Mouse (Mus musculus) forebrain, embryonic 14.5 days (tissue): ENCODE measurements at regions not wholly inside any gene's neighbourhood (a gene's known extent, or its start where the extent isn't known, plus 50 kb on each side); places are given as distances from the start of the nearest gene placed in this dataset.

ENCODE experiments used
- ATAC-seq: fragments of 200-750 bp; cut with Nextera tagmentation; 2 replicates; pipeline ENCODE4 v1.8.0; 2017; ENCODE audit warnings: mild to moderate bottlenecking, moderate library complexity
- DNase-seq: peaks from one replicate; pipeline ENCODE4 v3.0.0-alpha.2; 2015; ENCODE audit warnings: low spot score
- H3K27ac ChIP-seq: fragments of 300-500 bp; sonication (generic); 2 replicates; pipeline ENCODE4 v1.5.1; 2014; ENCODE audit warnings: low read depth, mild to moderate bottlenecking, control low read depth, low read length, moderate library complexity
- H3K27me3 ChIP-seq: fragments of 300-500 bp; sonication (generic); replicated peaks from 2 replicates; pipeline ENCODE4 v1.6.1; 2014; ENCODE audit warnings: low read length, control low read depth, mixed read lengths; ENCODE audit not compliant: control insufficient read depth, insufficient read depth
- H3K36me3 ChIP-seq: fragments of 300-500 bp; sonication (generic); 2 replicates; pipeline ENCODE4 v1.6.1; 2014; ENCODE audit warnings: low read length, control low read depth; ENCODE audit not compliant: control insufficient read depth, insufficient read depth
- H3K4me1 ChIP-seq: fragments of 300-500 bp; sonication (generic); 2 replicates; pipeline ENCODE4 v1.6.1; 2014; ENCODE audit warnings: antibody characterized with exemption, low read length, control low read depth; ENCODE audit not compliant: control insufficient read depth, insufficient read depth
- H3K4me2 ChIP-seq: fragments of 300-500 bp; sonication (generic); 2 replicates; pipeline ENCODE4 v1.6.1; 2014; ENCODE audit warnings: mild to moderate bottlenecking, control low read depth, low read length
- H3K4me3 ChIP-seq: fragments of 300-500 bp; sonication (generic); 2 replicates; pipeline ENCODE4 v1.5.1; 2014; ENCODE audit warnings: low read depth, low read length, control low read depth
- H3K9ac ChIP-seq: fragments of 300-500 bp; sonication (generic); 2 replicates; pipeline ENCODE4 v1.6.1; 2014; ENCODE audit warnings: mild to moderate bottlenecking, low read length, control low read depth, moderate library complexity
- H3K9me3 ChIP-seq: fragments of 300-500 bp; sonication (generic); replicated peaks from 2 replicates; pipeline ENCODE4 v1.6.1; 2016; ENCODE audit warnings: low read length, control low read depth, mixed read lengths; ENCODE audit not compliant: control insufficient read depth
- WGBS: fragments of 180-500 bp; shearing (Covaris S2); extraction: QIAGEN DNeasy Blood & Tissue Kit; methylation state at CpG from one replicate; pipeline ENCODE4 v1.1.7; 2014; 5-methylcytosine and 5-hydroxymethylcytosine counted together

DNA sequence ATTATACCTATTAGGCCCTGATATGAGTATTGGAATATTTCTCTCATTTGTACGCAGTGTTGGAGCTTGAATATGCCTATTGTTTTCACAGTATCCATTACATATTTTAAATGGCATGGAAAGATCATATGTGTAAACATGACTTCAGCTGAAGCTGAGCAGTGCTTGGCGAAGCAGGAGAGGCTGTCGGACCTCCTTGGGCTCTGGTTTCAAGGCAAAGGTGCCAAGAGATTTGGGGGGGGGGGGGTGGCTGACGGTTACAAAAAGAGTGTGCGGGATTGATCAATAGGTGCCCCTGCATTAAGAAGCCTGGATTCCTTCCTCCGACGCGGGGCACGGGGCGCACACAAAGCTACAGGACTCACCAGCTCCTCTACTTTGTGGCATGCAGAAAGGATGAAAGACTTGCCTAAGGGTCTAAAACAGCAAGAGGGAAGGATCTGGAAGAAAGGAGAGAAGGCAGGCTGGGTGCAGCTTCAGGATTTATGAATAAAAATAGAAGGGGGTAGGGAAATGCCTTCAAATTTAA lies 2381.9 kb upstream of the Gm7489 start:
- Histone ChIP-seq H3K4me2 (peak overlapping the region; percentile 43), H3K27ac (no peak overlapping the region), H3K9me3 (no peaks in the 10 kb centered on the region), H3K27me3 (no peaks in the 10 kb centered on the region), H3K4me1 (peaks cover 6% of the 10 kb centered on the region; the same call in 1 of the 2 replicates), H3K4me3 (0 out of 2 replicates have a peak overlapping the region, but pooled peaks have one; percentile 6), H3K9ac (peak overlapping the region; percentile 25; the same call in 1 of the 2 replicates), H3K36me3 (no peaks in the 10 kb centered on the region)
- WGBS = 17% methylated on average over 10 of the region's 10 CpGs
- ATAC-seq (peak; percentile 52; the same call in 1 of the 2 replicates), DNase-seq (peak; percentile 20)

DNA sequence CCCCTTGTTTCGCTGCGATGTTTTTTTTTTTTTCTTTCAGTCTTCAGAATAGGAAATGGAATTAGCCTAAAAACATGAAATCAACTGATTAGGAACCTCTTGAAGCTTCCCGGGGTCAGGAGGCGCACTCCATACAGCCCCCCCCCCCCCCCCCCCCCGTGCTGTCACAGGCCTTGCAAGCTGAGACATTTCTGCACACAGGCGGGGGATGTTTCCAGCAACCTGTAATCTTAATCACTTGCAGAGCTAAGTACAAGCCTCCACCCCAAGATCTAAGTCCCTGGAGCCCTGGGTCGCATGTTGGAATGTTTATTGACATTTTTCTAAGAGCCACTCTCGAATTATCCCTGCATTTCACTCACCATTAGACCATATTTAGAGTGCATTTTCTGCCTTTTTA lies 2381.4 kb upstream of the Gm7489 start:
- DNase-seq (peak; percentile 34), ATAC-seq (no peak)
- Histone ChIP-seq H3K9ac (peak overlapping the region; percentile 32; the same call in 1 of the 2 replicates), H3K4me3 (0 out of 2 replicates have a peak overlapping the region, but pooled peaks have one; percentile 6), H3K27ac (no peak overlapping the region), H3K27me3 (no peaks in the 10 kb centered on the region), H3K4me1 (peaks cover 6% of the 10 kb centered on the region; the same call in 1 of the 2 replicates), H3K36me3 (no peaks in the 10 kb centered on the region), H3K9me3 (no peaks in the 10 kb centered on the region), H3K4me2 (peak overlapping the region; percentile 43)
- WGBS = 13% methylated on average over 8 of the region's 8 CpGs

DNA sequence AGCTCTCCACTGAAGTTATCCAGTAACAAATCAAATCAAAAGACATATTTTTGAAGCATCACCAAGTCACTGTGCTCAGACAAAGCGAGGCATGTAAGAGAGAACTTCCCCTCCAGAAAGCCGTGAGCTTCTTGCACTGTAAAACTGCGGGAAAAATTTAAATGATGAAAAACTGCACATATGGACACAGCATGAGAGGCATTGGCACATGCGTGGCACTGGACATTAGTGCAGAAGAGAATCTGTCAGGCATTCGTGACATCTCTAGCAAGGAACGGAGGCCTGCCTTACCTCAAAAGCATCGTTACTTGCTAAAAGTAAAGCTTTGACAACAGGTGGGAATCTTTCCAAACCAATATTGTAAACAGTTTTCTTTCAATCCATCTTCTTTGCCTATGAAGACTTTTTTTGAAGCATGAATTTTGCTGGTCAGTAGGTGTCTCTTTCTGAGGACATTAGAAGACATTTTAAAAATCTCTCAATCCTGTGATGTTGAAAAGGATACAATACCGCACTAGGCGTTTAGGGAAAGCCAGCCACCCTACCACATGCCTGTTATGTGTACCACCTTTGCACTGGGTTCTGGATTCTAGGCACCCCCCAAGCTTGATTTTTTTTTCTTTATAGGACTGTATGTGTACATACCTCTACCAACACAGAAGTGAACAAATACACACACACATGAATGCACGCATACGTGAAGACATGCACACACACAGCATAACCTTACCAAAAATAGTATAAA lies 2380.5 kb upstream of the Gm7489 start:
- Histone ChIP-seq H3K4me3 (no peak overlapping the region), H3K36me3 (no peaks in the 10 kb centered on the region), H3K4me1 (peaks cover 6% of the 10 kb centered on the region; the same call in 1 of the 2 replicates), H3K9me3 (no peaks in the 10 kb centered on the region), H3K4me2 (no peak overlapping the region), H3K9ac (no peak overlapping the region), H3K27me3 (no peaks in the 10 kb centered on the region), H3K27ac (no peak overlapping the region)
- 81% methylated on average over 11 of the region's 11 CpGs for WGBS
- DNase-seq (no peak), ATAC-seq (no peak)

DNA sequence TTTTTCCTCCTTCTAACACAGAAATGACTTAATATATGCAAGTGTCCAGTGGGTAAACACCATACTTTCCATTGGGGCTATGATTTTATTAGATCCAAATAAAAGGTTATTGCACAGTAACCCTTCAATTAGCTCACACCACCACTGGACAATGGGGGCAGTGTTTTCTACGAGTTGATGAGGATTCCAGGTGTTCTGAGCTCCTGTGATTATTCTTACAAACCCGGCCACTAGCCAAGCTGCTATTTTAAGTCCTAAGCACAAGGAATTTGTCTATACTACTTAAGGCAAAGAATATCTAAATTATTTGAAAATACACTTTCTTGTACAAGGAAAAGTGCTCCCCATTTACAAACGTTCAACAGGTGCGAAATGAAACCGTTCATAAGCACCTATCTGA lies 2379.9 kb upstream of the Gm7489 start:
- no peaks in the 10 kb centered on the region for H3K9me3 ChIP-seq
- H3K9ac ChIP-seq = no peak overlapping the region
- WGBS = 78% methylated on average over 5 of the region's 5 CpGs
- ATAC-seq = no peak
- no peaks in the 10 kb centered on the region for H3K36me3 ChIP-seq
- no peak for DNase-seq
- no peaks in the 10 kb centered on the region for H3K27me3 ChIP-seq
- H3K4me1 ChIP-seq = peaks cover 6% of the 10 kb centered on the region; the same call in 1 of the 2 replicates
- no peak overlapping the region for H3K4me2 ChIP-seq
- H3K4me3 ChIP-seq = no peak overlapping the region
- no peak overlapping the region for H3K27ac ChIP-seq

DNA sequence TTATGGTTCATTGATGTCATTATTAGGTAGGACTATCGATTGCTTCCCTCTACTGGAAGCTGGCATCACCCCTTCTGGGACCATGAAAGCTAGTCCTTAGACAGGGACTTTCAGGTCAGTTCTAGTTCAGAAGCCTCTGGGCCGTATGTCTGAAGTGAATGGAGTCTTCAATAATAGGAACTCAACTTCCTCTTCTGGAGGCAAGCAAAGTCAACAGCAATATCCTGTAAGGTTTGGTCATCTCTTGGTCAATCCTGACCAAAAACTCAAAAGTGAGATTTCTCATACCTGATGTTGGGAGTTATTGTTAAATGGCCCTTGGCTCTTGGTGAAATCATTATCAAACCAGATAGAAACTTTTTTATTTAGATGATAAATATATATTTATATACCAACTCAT lies 2377.6 kb upstream of the Gm7489 start:
- Histone ChIP-seq H3K4me3 (no peak overlapping the region), H3K9me3 (no peaks in the 10 kb centered on the region), H3K4me2 (no peak overlapping the region), H3K36me3 (no peaks in the 10 kb centered on the region), H3K4me1 (peaks cover 6% of the 10 kb centered on the region; the same call in 1 of the 2 replicates), H3K27me3 (no peaks in the 10 kb centered on the region), H3K27ac (no peak overlapping the region), H3K9ac (no peak overlapping the region)
- no peak for DNase-seq
- WGBS = 90% methylated on average over 2 of the region's 2 CpGs
- ATAC-seq = no peak

DNA sequence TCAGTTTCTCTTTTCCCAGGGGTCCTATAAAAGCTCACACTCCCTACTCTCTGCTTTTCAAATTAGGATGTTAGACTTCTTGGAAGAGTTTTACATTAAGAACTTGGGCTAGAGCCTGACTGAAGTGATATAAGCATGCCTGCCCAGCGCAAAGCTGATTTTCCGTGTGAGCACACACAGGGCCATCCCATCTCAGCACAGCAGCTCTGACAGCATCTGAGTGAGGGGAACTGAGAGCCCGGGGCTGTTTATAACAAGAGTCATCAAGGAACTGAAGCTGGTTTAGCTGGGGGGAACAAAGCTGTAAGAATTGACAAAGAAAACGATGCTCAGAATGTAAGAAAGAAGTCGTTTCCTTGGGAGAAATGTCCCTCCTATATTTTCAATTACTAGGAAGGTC lies 2373.4 kb upstream of the Gm7489 start:
- Histone ChIP-seq H3K9ac (no peak overlapping the region), H3K4me3 (no peak overlapping the region), H3K36me3 (no peaks in the 10 kb centered on the region), H3K4me2 (no peak overlapping the region), H3K27ac (no peak overlapping the region), H3K9me3 (no peaks in the 10 kb centered on the region), H3K4me1 (no peaks in the 10 kb centered on the region), H3K27me3 (no peaks in the 10 kb centered on the region)
- DNase-seq = peak; percentile 5
- ATAC-seq = 0 out of 2 replicates have a peak, but pooled peaks have one; percentile 29
- WGBS = 5% methylated on average over 5 of the region's 5 CpGs

DNA sequence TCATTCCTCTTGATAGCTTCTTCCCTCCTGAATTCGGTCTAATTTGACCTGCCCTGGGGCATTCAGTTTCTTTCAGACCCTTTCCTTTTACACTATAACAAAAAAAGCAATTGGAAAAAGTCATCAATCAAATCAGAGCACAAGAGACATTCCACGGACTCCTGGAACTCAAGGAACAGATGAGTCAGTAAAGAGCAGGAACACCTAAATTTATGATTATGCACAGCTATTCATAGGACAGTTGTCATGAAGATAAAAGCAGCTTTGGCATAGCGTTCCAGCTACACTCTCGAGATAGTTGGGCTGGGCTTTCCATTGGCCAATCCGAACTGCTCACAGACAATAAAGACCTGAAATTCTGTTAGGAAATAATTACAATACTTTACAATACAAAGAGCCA lies 2348.4 kb upstream of the Gm7489 start:
- Histone ChIP-seq H3K9me3 (no peaks in the 10 kb centered on the region), H3K4me1 (no peaks in the 10 kb centered on the region), H3K27me3 (no peaks in the 10 kb centered on the region), H3K4me2 (no peak overlapping the region), H3K36me3 (no peaks in the 10 kb centered on the region), H3K27ac (no peak overlapping the region), H3K4me3 (no peak overlapping the region), H3K9ac (no peak overlapping the region)
- DNase-seq = no peak
- no peak for ATAC-seq
- 60% methylated on average over 5 of the region's 5 CpGs for whole genome bisulfite sequencing

DNA sequence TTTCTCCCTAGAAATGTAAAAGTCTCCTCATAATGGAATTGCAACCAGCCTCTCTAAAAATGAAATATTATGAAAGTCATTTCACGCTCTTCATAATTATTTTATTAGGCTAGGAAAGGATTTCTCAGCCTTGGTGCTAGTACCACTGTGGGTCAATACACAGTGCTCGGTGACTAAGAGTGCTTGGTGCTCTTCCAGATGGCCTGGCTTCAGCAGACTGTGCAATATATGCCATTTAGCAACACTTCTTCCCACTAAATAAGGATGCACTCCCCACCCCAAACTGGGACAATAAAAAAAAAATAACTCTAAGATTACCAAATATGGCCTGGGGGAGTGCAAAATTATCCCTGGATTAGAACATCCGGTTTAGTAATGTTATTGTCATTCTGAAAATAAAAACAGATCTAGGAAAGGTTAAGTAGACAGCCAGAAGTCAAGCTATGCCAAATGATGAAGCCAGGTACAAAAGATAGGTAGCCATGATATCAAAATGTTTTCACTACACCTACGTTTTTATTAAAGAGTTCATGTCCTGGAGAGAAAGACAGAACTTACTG lies 2333.4 kb upstream of the Gm7489 start:
- H3K27ac ChIP-seq = no peak overlapping the region
- H3K4me1 ChIP-seq = no peaks in the 10 kb centered on the region
- no peaks in the 10 kb centered on the region for H3K9me3 ChIP-seq
- ATAC-seq = no peak
- no peaks in the 10 kb centered on the region for H3K27me3 ChIP-seq
- H3K9ac ChIP-seq = no peak overlapping the region
- no peak overlapping the region for H3K4me2 ChIP-seq
- DNase-seq = no peak
- WGBS = 93% methylated on average over 4 of the region's 4 CpGs
- no peaks in the 10 kb centered on the region for H3K36me3 ChIP-seq
- no peak overlapping the region for H3K4me3 ChIP-seq

DNA sequence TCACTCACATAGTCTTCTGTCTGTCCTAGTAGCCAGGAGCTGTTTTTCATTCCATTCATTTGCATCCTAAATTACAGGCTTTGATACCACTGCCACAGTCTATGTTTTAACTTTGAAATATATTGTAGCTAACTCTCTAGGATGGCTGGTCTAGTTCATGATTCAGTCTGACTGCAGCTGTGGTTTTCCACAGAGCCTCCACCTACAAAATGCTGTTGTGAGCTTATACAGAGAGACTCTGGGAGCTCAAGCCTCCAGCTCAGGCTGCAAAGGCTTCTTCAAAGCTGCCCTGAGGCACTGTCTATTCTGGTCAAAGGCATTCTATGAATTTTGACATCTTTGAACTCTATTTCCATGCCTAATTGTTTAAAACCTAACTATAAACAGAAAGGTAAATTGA lies 2326.5 kb upstream of the Gm7489 start:
- Histone ChIP-seq H3K4me1 (no peaks in the 10 kb centered on the region), H3K4me3 (no peak overlapping the region), H3K27ac (no peak overlapping the region), H3K9me3 (no peaks in the 10 kb centered on the region), H3K4me2 (no peak overlapping the region), H3K27me3 (no peaks in the 10 kb centered on the region), H3K9ac (no peak overlapping the region), H3K36me3 (no peaks in the 10 kb centered on the region)
- DNase-seq (no peak), ATAC-seq (no peak)
